13 mouse cellular contexts compared by ENCODE assay signal in the genomic region with DNA sequence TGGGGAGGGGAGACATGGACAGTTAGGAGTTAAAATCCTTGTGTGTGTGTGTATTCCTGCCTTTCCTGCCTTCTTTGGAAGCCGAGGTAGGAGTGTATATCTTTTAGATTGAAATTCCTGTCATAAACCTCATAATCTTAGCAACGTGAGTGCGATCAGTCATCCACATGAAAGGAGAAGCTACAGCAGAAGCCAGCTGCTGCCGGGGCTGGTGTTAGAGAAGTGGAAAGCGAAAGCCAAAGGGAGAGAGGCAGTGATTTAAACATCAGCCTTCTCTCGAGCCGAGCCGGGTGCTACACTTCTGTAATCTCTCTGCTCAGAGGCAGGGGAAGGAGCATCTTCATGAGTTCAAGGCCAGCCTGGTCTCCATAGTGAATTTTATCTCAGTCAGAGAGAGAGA. TPM values are rescaled to one million over a fixed set of nuclear protein-coding genes. Genes with fewer than 3 reads are reported as not detected.
A peak's percentile ranks its signal among the peaks of the same experiment; 100 is the strongest.
DNase-seq lines count a peak whose midpoint lies in the region; ATAC-seq and TF ChIP-seq lines count a peak whose summit lies in the region.
"Had no signal": no experiment of that assay in that cellular context is flagged by ENCODE, and none has a peak within 500 bp of the region (broad histone marks: within the 10 kb centered on the region; RNA-seq: fewer than 3 reads in every experiment).

No protein-coding gene starts in this region.

- H3K4me2 ChIP-seq in kidney, postnatal 0 days (ENCODE audit: low read length): no peak overlapping the region
- peak overlapping the region; percentile 12; the same call in 1 of the 2 replicates for H3K4me2 ChIP-seq in stomach, embryonic 14.5 days (replicated peaks; ENCODE audit: low read depth, low read length)
- H3K4me2 ChIP-seq: limb, embryonic 13.5 days; lung, embryonic 15.5 days had no signal

- ATAC-seq in kidney, postnatal 0 days (replicated peaks; ENCODE audit: low FRiP score, low read depth): peak; percentile 7; the same call in 1 of the 2 replicates
- peak; percentile 35; the same call in 1 of the 2 replicates for ATAC-seq in stomach, embryonic 14.5 days (ENCODE audit: insufficient number of reproducible peaks, insufficient read depth, low FRiP score, low read depth)
- ATAC-seq: midbrain, embryonic 16.5 days had no signal

- TF ChIP-seq CTCF in kidney, postnatal 0 days (IDR thresholded peaks at IDR 0.05; ENCODE audit: low read depth): no peak

- no peak overlapping the region; the same call in 1 of the 2 replicates for H3K27ac ChIP-seq in kidney, postnatal 0 days
- peak overlapping the region; percentile 85 for H3K27ac ChIP-seq in stomach, embryonic 14.5 days (ENCODE audit: low read length)
- H3K27ac ChIP-seq: limb, embryonic 13.5 days; lung, embryonic 15.5 days had no signal

- DNase-seq in adrenal gland, postnatal 14 days: peak; percentile 31
- DNase-seq in adrenal gland, adult 8-10 months: no peak
- peak; percentile 11 for DNase-seq in lung, postnatal 10 days
- DNase-seq in lung, postnatal 36 days: no peak
- peak; percentile 81 for DNase-seq in kidney, postnatal 0 days (ENCODE audit: low spot score)
- no peak for DNase-seq in layer of hippocampus, postnatal 10 days (ENCODE audit: low spot score in 2 of 2)
- DNase-seq in cerebellum, adult 9-11 months: no peak
- DNase-seq: cerebellum, adult 18-20 months; heart, postnatal 36 days had no signal

- WGBS in kidney, postnatal 0 days: 19% methylated on average over 8 of the region's 8 CpGs
- WGBS in stomach, embryonic 14.5 days: 32% methylated on average over 8 of the region's 8 CpGs

- H3K9ac ChIP-seq in kidney, postnatal 0 days (ENCODE audit: low read depth, low read length): no peak overlapping the region
- no peak overlapping the region for H3K9ac ChIP-seq in stomach, embryonic 14.5 days (replicated peaks; ENCODE audit: low read depth, low read length)
- H3K9ac ChIP-seq: limb, embryonic 13.5 days; lung, embryonic 15.5 days had no signal

- H3K4me1 ChIP-seq in kidney, postnatal 0 days (replicated peaks; ENCODE audit: insufficient read depth, low read length): no peaks in the 10 kb centered on the region
- peaks cover 3% of the 10 kb centered on the region for H3K4me1 ChIP-seq in stomach, embryonic 14.5 days (ENCODE audit: control insufficient read depth, insufficient read depth, low read length)
- H3K4me1 ChIP-seq: limb, embryonic 13.5 days had no signal

- H3K9me3 ChIP-seq in kidney, postnatal 0 days (replicated peaks; ENCODE audit: low read length): no peaks in the 10 kb centered on the region
- H3K9me3 ChIP-seq in stomach, embryonic 14.5 days (ENCODE audit: control insufficient read depth, low read depth, low read length): no peaks in the 10 kb centered on the region
- H3K9me3 ChIP-seq: lung, embryonic 15.5 days had no signal

- H3K36me3 ChIP-seq in kidney, postnatal 0 days (ENCODE audit: insufficient read depth, low read length): no peaks in the 10 kb centered on the region
- H3K36me3 ChIP-seq in stomach, embryonic 14.5 days (ENCODE audit: control insufficient read depth, insufficient read depth, low read length): no peaks in the 10 kb centered on the region
- H3K36me3 ChIP-seq: limb, embryonic 13.5 days; lung, embryonic 15.5 days had no signal

- H3K4me3 ChIP-seq in kidney, postnatal 0 days (replicated peaks; ENCODE audit: low read depth, low read length): no peak overlapping the region
- H3K4me3 ChIP-seq in stomach, embryonic 14.5 days (ENCODE audit: low read depth, low read length): no peak overlapping the region
- H3K4me3 ChIP-seq: limb, embryonic 13.5 days; lung, embryonic 15.5 days had no signal

- H3K27me3 ChIP-seq in kidney, postnatal 0 days (ENCODE audit: insufficient read depth, low read length): no peaks in the 10 kb centered on the region
- no peaks in the 10 kb centered on the region for H3K27me3 ChIP-seq in stomach, embryonic 14.5 days (ENCODE audit: control insufficient read depth, insufficient read depth, low read length)
- H3K27me3 ChIP-seq: limb, embryonic 13.5 days; lung, embryonic 15.5 days had no signal

RNA-seq across cellular contexts. Expression of a gene that starts 48.3 kb away (rescaled TPM):
- 9.6 and 12.5 TPM in 2 replicates for total RNA-seq in adrenal gland, postnatal 14 days (2021)
- total RNA-seq in adrenal gland, adult 8-10 months (2022): 10 to 100 TPM in 1 of 4 experiments, 1 to 10 TPM in 3; 8.2 to 12.5 (median 9.7) TPM
- polyA plus RNA-seq in kidney, postnatal 0 days (2015; fragmentation: Nextera tagmentation; extraction: Ambion mirVana): 2.7 and 3.1 TPM in 2 replicates
- 1.8 and 3.1 TPM in 2 replicates for polyA plus RNA-seq in stomach, embryonic 14.5 days (2014; fragmentation: Nextera tagmentation; extraction: Ambion mirVana)
- total RNA-seq in layer of hippocampus, postnatal 10 days (2021): 1 to 10 TPM; 6.9 to 8.3 TPM

Comparison
In these comparisons a context has a peak if more than half of its experiments do, and no peak if none do; other contexts are left out.
1. DNase-seq: peak in adrenal gland, postnatal 14 days (single experiment), lung, postnatal 10 days (single experiment) and kidney, postnatal 0 days (single experiment); none in adrenal gland, adult 8-10 months (single experiment), lung, postnatal 36 days (single experiment), layer of hippocampus, postnatal 10 days (0 of 2) and cerebellum, adult 9-11 months (single experiment).